Comparison of ENCODE assay signal across 26 mouse cellular contexts in the genomic region with DNA sequence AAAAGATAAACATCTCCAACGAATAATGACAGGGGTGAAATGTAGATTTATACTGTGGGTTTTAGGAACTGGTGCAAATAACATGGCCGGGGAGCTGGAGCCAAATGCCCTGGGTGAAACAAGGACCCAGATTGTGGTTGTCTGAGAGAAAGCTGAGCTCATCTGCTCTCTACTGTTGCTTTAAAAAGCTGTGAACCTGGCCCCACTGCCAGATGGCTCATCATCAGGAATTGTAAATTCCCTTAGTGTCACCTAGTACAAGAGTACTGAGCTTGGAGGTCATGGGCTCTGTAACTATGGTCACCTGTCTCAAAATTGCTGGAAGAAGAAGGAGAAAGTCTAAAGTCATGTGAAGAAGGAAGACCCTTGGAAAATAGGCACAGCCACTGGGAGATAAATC. TPM values are rescaled to one million over a fixed set of nuclear protein-coding genes. Genes with fewer than 3 reads are reported as not detected.
DNase-seq lines count a peak whose midpoint lies in the region; ATAC-seq lines count a peak whose summit lies in the region.
"Had no signal": no experiment of that assay in that cellular context is flagged by ENCODE, and none has a peak within 500 bp of the region (broad histone marks: within the 10 kb centered on the region; RNA-seq: fewer than 3 reads in every experiment).

No protein-coding gene starts in this region.

- no peak overlapping the region for H3K4me2 ChIP-seq in heart, embryonic 11.5 days
- H3K4me2 ChIP-seq: embryonic facial prominence, embryonic 13.5 days; forebrain, embryonic 12.5 days; forebrain, embryonic 15.5 days; hindbrain, embryonic 13.5 days; intestine, embryonic 15.5 days had no signal

- no peaks in the 10 kb centered on the region for H3K9me3 ChIP-seq in heart, embryonic 10.5 days
- no peaks in the 10 kb centered on the region for H3K9me3 ChIP-seq in heart, embryonic 11.5 days (replicated peaks; ENCODE audit: control insufficient read depth, low read length)
- H3K9me3 ChIP-seq: embryonic facial prominence, embryonic 10.5 days; embryonic facial prominence, embryonic 13.5 days; forebrain, embryonic 12.5 days; forebrain, embryonic 15.5 days; hindbrain, embryonic 10.5 days; hindbrain, embryonic 13.5 days; intestine, embryonic 15.5 days had no signal

- H3K27ac ChIP-seq in heart, embryonic 10.5 days: no peak overlapping the region
- H3K27ac ChIP-seq in heart, embryonic 11.5 days (ENCODE audit: low read depth, low read length): no peak overlapping the region
- H3K27ac ChIP-seq: embryonic facial prominence, embryonic 10.5 days; embryonic facial prominence, embryonic 13.5 days; forebrain, embryonic 12.5 days; forebrain, embryonic 15.5 days; hindbrain, embryonic 10.5 days; hindbrain, embryonic 13.5 days; intestine, embryonic 15.5 days had no signal

- H3K4me1 ChIP-seq in heart, embryonic 10.5 days: peaks cover 13% of the 10 kb centered on the region
- H3K4me1 ChIP-seq in heart, embryonic 11.5 days (ENCODE audit: control insufficient read depth, insufficient read depth, low read length): peaks cover 7% of the 10 kb centered on the region; the same call in 1 of the 2 replicates
- H3K4me1 ChIP-seq: embryonic facial prominence, embryonic 10.5 days; forebrain, embryonic 12.5 days; forebrain, embryonic 15.5 days; hindbrain, embryonic 10.5 days; hindbrain, embryonic 13.5 days had no signal

- H3K4me3 ChIP-seq in heart, embryonic 10.5 days: no peak overlapping the region
- no peak overlapping the region for H3K4me3 ChIP-seq in heart, embryonic 11.5 days (ENCODE audit: low read depth, low read length)
- H3K4me3 ChIP-seq: embryonic facial prominence, embryonic 10.5 days; embryonic facial prominence, embryonic 13.5 days; erythroblast, embryonic 14.5 days; forebrain, embryonic 12.5 days; forebrain, embryonic 15.5 days; hindbrain, embryonic 10.5 days; hindbrain, embryonic 13.5 days; intestine, embryonic 15.5 days had no signal

- no peaks in the 10 kb centered on the region for H3K27me3 ChIP-seq in heart, embryonic 10.5 days (ENCODE audit: insufficient read depth, poor library complexity, severe bottlenecking)
- no peaks in the 10 kb centered on the region for H3K27me3 ChIP-seq in heart, embryonic 11.5 days (ENCODE audit: control insufficient read depth, insufficient read depth, low read length)
- H3K27me3 ChIP-seq: embryonic facial prominence, embryonic 13.5 days; forebrain, embryonic 12.5 days; forebrain, embryonic 15.5 days; hindbrain, embryonic 13.5 days; intestine, embryonic 15.5 days had no signal

- 89% methylated on average over 2 of the region's 2 CpGs for WGBS in heart, embryonic 10.5 days
- 84% methylated on average over 2 of the region's 2 CpGs for WGBS in heart, embryonic 11.5 days (ENCODE audit: insufficient replicate concordance)

- H3K36me3 ChIP-seq in heart, embryonic 10.5 days: 0 out of 2 replicates have a peak, but pooled peaks cover 9% of the 10 kb centered on the region
- no peaks in the 10 kb centered on the region; the same call in 1 of the 2 replicates for H3K36me3 ChIP-seq in heart, embryonic 11.5 days (ENCODE audit: control insufficient read depth, insufficient read depth, low read length)
- H3K36me3 ChIP-seq: embryonic facial prominence, embryonic 13.5 days; forebrain, embryonic 12.5 days; forebrain, embryonic 15.5 days; hindbrain, embryonic 13.5 days; intestine, embryonic 15.5 days had no signal

- no peak for ATAC-seq in heart, embryonic 11.5 days (replicated peaks; ENCODE audit: insufficient number of reproducible peaks, low FRiP score, low TSS enrichment)
- ATAC-seq: activated CD4-positive, CD25-positive, alpha-beta regulatory T cell, adult 4 months; forebrain, embryonic 15.5 days; hindbrain, embryonic 16.5 days; intestine, embryonic 15.5 days had no signal

- peak; percentile 34 for DNase-seq in gastrocnemius, adult 18-20 months (ENCODE audit: low spot score)
- DNase-seq in gastrocnemius, postnatal 10 days: no peak
- DNase-seq in heart, adult 11 months: peak; percentile 93
- no peak for DNase-seq in heart, embryonic 10.5 days (ENCODE audit: low spot score)
- DNase-seq in heart, adult 8-10 months (ENCODE audit: low spot score): peak; percentile 35
- peak; percentile 36 for DNase-seq in skeletal muscle tissue, adult 2 months (ENCODE audit: low read depth, low spot score)
- DNase-seq: adrenal gland, adult 8-10 months; adrenal gland, postnatal 25 days; cerebellum, adult 11-12 months; cerebellum, adult 8-10 months; cerebellum, postnatal 10 days; cerebellum, postnatal 36 days; embryo, embryonic 11 days; kidney, adult 11 months; kidney, adult 8-10 months had no signal

- no peak overlapping the region for H3K9ac ChIP-seq in heart, embryonic 11.5 days (ENCODE audit: low read depth, low read length)
- H3K9ac ChIP-seq: embryonic facial prominence, embryonic 13.5 days; forebrain, embryonic 12.5 days; forebrain, embryonic 15.5 days; hindbrain, embryonic 13.5 days; intestine, embryonic 15.5 days had no signal

RNA-seq across cellular contexts. Expression of a gene that starts 6.6 kb away (rescaled TPM):
- total RNA-seq in gastrocnemius, adult 18-20 months (2021): 100 to 1,000 TPM; 106 to 111 TPM
- 10 to 100 TPM; 85.9 to 86.1 TPM for total RNA-seq in gastrocnemius, postnatal 10 days (2021)
- polyA plus RNA-seq in heart, embryonic 10.5 days (2016; fragmentation: Nextera tagmentation; extraction: Ambion mirVana): 275 and 312 TPM in 2 replicates
- 100 to 1,000 TPM; 233 to 260 (median 250) TPM for total RNA-seq in heart, adult 8-10 months (2022)
- polyA plus RNA-seq in heart, embryonic 11.5 days (2014; fragmentation: Nextera tagmentation; extraction: Ambion mirVana): 261 and 271 TPM in 2 replicates

RNA-seq across cellular contexts. Expression of a gene that starts 6.7 kb away (rescaled TPM):
- 10 to 100 TPM; 32.3 to 34.3 TPM for total RNA-seq in gastrocnemius, adult 18-20 months (2021)
- total RNA-seq in gastrocnemius, postnatal 10 days (2021): 10 to 100 TPM; 48.1 to 51.5 TPM
- 82.2 and 89.2 TPM in 2 replicates for polyA plus RNA-seq in heart, embryonic 10.5 days (2016; fragmentation: Nextera tagmentation; extraction: Ambion mirVana)
- total RNA-seq in heart, adult 8-10 months (2022): 10 to 100 TPM; 50.5 to 59.8 (median 57.0) TPM
- polyA plus RNA-seq in heart, embryonic 11.5 days (2014; fragmentation: Nextera tagmentation; extraction: Ambion mirVana): 84.6 and 98.0 TPM in 2 replicates

Comparison
In these comparisons a context has a peak if more than half of its experiments do, and no peak if none do; other contexts are left out.
1. DNase-seq: peak in gastrocnemius, adult 18-20 months (single experiment), heart, adult 11 months (single experiment), heart, adult 8-10 months (single experiment) and skeletal muscle tissue, adult 2 months (single experiment); none in gastrocnemius, postnatal 10 days (single experiment) and heart, embryonic 10.5 days (single experiment).